Mouse (Mus musculus): ENCODE results near the gene Gab3. TPM values are rescaled to one million over a fixed set of nuclear protein-coding genes. Genes with fewer than 3 reads are reported as not detected.

The Gab3 gene
- total RNA-seq (2017), result 13.7 to 36.8 TPM (median 15.5 TPM) in 3 replicates

DNA sequence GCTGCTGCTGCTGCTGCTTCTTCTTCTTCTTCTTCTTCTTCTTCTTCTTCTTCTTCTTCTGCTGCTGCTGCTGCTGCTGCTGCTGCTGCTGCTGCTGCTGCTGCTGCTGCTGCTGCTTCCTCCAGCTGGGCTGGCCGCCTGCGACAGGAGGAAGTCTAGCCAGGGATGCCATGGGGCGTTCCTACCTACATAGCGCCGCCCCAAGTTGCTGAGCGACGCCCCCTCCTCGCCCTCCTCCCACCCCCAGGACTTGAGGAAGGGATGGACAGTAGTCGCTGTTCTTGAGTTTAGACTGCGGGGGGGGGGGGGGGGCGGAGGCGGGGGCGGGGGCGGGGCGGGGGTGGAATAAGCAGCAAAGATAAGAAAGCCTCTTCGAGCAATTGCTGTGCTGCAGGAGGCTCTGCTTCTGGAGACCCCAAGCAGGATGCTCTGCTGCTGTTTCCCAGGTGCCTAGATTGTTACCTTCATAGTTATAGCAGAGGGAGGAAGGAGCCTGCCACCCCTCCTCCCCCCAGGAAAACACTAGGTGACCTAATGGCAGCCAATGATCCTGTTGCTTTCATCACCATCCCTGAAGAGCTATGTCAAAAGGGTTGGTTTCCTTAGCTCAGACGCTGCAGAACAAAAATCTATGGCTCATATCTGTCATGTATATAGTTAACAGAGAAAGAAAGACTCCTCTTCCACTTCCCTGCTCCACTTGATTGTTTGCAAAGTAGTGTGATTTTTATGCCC, at the start of gene Gab3:
TSS of gene Gab3 (minus strand) at position 685 of the 735 bp plus-strand sequence.
- peak; percentile 93 for ATAC-seq (replicated peaks; ENCODE audit: insufficient number of reproducible peaks, low FRiP score, low TSS enrichment, poor library complexity, severe bottlenecking)

DNA sequence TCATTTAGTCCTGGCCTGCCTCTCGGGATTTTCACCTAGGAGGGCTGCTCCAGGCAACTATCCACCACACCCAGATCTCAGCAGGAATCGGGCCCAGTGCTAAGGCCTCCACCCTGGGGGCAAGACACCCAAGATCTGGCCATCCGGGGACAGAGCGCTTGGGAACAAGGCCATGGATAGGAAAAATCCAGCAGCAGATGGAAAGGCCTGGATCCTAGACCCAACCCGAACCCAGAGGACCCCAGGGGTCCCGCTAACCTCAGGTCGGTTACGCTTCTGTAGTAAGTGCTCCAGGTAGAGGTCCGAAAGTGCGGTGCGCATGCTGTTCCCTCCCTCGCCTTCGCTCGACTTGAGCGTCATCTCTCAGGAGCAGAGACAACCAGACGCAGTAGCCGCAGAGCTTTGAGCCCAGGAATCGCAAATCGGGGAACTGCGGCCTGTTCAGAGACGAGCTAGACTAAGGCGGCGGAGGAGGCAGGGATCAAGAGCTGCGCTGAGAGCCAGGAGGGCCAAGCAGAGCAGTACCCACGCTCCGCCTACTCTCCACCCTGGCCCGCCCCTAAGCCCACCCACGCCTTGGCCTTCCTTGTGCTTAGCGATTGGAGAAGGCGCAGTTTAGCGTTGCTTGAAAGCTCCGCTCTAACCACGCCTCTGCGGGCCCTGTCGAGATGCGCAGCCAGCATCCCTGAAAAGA, 45.4 kb upstream of the Gab3 start, which contains the start of gene Mpp1:
TSS of gene Mpp1 (minus strand) at position 550 of the 694 bp plus-strand sequence.
- ATAC-seq (replicated peaks; ENCODE audit: insufficient number of reproducible peaks, low FRiP score, low TSS enrichment, poor library complexity, severe bottlenecking), result peak; percentile 80

DNA sequence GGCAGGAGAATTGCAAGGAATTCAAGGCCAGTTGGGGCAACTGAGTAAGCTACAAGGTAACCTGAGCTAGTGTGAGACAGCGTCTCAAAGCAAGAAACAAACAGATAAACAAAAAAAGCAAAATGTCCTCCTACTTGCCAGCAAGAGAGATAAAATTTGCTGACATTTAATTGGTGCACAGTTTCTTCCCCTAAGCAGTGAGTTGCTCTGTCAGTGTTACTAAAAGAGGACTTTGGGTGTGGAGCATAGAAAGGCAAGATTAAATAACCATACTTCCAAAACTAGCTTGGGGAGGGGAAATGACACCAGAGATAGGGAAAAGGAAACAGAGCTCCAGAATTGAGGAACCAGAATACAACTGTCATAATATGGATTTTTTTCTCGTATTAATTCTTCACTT, 44.2 kb upstream of the Gab3 start:
- ATAC-seq (replicated peaks; ENCODE audit: insufficient number of reproducible peaks, low FRiP score, low TSS enrichment, poor library complexity, severe bottlenecking), result no peak

DNA sequence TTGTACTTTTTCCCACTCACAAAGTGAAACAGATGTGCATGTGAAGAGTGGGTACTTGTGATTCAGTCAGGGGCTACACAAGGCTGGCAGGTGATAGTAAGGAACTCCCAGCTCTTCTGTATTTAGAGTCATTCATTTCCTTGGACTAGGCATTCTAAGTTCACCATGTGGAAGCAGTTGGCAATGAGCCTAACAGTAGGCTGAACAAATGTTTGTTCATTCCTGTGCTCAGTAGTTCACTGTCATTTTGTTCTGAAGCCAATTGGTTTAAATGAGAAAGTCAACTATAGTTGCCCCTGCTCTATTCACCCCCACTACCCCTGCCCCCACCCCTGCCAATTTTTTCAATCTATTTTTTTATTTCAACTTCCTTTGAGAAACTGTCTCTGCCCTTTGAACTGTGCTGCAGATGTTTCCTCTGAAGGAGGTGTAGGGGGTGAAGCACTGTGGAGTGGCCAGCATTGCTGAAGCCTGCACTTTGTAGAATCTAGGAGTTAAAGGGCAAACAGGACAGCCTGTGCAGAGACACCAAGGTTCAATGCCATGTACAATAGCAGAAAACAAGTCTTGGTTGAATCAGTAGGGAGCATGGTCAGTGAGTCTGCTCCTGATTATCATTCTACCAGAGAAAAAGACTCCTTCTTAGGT, 43.2 kb upstream of the Gab3 start:
- ATAC-seq (replicated peaks; ENCODE audit: insufficient number of reproducible peaks, low FRiP score, low TSS enrichment, poor library complexity, severe bottlenecking), result no peak

DNA sequence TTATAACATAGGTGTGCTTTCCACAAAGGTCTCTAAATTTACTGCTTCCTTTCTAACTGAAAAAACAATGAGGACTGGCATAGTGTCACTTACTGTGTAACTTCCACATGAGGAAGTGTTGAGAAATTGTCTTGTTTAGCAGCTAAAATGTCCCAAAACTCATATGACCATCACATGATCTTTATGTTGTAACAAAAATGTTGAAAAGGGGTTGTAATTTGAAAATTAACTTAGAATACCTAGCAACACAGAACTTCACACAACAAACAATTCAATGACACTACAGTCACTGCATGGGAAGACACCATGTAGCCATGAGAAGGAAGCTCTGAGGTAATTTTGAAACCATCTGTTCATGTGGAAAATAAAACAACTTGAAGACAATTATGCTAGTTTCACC, 41.6 kb upstream of the Gab3 start:
- ATAC-seq (replicated peaks; ENCODE audit: insufficient number of reproducible peaks, low FRiP score, low TSS enrichment, poor library complexity, severe bottlenecking), result peak; percentile 74

DNA sequence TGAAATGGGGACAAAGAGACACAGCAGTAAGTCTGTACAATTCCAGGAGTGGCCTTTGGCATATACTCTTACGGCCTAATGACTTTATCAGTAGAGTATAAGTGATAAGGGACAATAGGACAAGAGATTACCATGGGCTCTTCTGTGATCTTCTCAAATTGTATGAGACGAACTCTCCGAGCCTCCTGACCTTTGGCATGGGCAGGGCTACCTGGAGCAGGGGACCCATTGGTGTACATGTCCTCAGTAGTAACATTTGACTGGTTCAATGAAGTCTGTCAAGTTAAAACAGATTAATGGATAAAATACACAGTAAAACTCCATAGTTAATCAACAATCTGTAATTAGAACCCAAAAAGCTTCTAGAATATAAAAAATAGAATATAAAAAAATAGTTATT, 40.3 kb upstream of the Gab3 start:
- ATAC-seq (replicated peaks; ENCODE audit: insufficient number of reproducible peaks, low FRiP score, low TSS enrichment, poor library complexity, severe bottlenecking), result no peak

DNA sequence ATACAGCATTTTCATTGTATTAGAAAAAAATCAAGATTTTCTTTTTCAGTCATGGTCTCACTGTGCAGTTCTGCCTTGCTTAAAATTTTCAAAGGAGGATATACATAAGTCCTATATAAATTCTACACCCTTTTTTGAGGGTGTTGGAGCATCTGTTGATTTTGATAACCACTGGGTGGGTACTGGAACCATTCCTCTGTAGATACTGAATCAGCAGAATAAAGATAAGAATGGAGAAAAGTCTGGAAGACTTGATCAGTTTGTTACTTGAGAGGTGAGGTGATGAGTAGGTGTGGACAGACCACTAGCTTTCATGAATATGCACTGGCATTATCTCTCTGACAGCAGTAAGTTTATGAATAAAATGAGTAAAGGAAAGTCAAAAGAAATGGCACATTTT, 30.3 kb upstream of the Gab3 start:
- no peak for ATAC-seq (replicated peaks; ENCODE audit: insufficient number of reproducible peaks, low FRiP score, low TSS enrichment, poor library complexity, severe bottlenecking)

DNA sequence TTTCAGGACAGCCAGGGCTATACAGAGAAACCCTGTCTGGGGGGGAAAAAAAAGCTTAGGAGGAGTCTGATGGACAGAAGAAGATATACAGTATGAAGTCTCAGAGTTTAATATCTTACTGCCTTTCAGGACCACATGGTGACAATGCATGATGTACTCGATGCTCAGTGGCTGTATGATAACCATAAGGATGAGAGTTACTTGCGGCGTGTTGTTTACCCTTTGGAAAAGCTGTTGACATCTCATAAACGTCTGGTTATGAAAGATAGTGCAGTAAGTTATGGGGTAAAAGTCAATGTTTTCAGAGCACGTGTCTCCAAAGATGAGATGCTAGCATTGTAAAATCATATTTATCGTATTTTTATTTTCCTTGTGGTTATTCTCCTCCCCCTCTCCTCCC, 17.0 kb upstream of the Gab3 start:
- ATAC-seq (replicated peaks; ENCODE audit: insufficient number of reproducible peaks, low FRiP score, low TSS enrichment, poor library complexity, severe bottlenecking), result no peak

DNA sequence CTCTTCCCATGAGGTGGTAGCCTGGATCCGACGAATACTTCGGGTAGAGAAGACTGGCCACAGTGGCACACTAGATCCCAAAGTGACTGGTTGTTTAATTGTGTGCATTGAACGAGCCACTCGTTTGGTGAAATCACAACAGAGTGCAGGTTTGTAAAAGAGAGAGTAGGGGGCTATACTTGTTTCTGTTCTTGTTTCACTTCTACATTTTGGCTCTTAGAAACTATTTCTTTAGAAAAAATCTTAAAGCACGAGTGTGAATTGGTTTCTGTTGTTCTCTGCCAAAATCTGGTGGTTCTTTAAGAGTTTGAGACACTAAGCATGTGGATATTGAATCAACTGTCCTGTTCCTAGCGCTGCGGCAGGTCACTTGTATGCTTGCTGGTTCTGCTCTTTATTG, 13.5 kb upstream of the Gab3 start:
- no peak for ATAC-seq (replicated peaks; ENCODE audit: insufficient number of reproducible peaks, low FRiP score, low TSS enrichment, poor library complexity, severe bottlenecking)

DNA sequence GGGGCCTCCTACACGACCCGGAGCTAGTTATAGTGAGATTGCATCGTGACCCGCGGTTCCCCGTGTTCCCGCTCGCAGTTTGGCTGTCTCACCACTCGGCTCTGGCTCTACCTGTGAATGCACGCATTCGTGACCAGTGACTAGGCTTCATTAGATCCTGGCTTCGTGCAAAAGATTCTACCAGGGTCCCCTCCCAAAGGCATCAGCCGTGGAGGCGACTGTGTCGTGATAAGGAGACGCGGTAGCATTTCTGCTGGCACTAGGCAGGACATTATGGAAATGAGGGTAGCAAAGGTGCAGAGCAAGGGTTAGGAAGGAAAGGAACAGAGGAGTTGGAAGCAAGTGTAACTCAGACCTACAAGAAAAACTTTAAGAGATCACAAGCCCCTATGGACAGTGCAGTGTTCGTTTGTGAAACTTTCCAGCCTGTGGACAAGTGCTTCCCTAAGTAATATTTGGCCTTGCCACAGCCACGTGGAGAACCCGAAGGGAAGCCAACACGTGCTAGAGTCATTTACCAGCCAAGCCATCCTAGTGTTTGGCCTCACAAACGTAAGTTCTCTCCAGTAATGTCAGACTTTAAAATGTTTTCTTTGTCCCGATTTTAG, 11.0 kb upstream of the Gab3 start:
- ATAC-seq (replicated peaks; ENCODE audit: insufficient number of reproducible peaks, low FRiP score, low TSS enrichment, poor library complexity, severe bottlenecking), result 0 out of 2 replicates have a peak, but pooled peaks have one; percentile 3

DNA sequence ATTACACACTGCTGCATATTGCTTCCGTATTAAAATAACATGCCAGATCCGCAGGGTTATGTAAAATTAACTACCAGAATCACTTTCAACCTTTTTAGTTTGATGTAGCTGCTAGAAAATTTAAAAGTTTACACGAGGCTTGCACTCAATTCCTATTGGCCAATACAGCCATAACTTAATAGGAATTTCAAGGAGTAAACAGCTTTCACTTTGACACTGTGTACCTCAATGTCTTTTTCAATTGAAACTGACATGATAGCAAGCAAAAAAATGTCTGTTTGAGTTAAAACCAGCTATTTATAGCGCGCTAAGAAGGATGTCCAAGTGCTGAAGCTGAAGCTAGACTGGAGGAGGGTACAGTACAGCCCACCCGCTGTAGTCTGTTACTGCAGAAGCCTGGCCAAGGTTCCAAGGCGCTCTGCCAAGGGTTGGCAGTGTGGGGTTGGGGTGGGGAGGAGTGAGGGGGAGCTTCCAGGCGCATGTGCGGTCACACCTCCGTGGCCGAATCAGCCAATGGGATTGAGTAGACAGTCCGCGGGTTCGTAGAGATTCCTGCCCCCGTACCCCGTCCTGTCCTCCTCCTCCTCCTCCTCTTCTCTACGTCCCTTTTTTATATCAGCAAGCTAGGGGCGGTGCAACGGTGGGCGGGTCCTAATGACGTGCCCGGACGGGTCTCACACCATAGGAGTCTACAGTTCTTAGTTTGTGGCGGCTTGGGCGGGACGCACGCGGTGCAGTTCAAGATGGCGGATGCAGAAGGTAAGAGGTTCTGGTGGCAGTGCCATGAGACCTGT, 10.3 kb upstream of the Gab3 start, which contains the start of gene Dkc1:
TSS of gene Dkc1 (plus strand) at position 486 of the 794 bp plus-strand sequence.
- peak; percentile 100 for ATAC-seq (replicated peaks; ENCODE audit: insufficient number of reproducible peaks, low FRiP score, low TSS enrichment, poor library complexity, severe bottlenecking)

DNA sequence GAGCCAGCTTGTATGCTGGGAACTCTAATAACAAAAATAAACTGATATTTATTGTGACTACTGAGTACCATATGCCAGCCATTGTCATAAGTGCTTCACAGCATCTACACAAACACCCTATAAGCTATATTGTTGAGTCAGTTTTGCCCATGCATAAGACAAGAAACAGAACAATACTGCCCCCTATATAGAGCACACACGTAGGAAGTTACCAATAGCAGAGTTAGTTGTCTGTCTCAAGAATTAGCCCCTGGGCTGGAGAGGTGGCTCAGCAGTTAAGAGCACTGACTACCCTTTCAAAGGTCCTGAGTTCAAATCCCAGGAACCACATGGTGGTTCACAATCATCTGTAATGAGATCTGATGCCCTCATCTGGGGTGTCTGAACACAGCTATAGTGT, 396 bp upstream of the Gab3 start:
- ATAC-seq (replicated peaks; ENCODE audit: insufficient number of reproducible peaks, low FRiP score, low TSS enrichment, poor library complexity, severe bottlenecking), result no peak

DNA sequence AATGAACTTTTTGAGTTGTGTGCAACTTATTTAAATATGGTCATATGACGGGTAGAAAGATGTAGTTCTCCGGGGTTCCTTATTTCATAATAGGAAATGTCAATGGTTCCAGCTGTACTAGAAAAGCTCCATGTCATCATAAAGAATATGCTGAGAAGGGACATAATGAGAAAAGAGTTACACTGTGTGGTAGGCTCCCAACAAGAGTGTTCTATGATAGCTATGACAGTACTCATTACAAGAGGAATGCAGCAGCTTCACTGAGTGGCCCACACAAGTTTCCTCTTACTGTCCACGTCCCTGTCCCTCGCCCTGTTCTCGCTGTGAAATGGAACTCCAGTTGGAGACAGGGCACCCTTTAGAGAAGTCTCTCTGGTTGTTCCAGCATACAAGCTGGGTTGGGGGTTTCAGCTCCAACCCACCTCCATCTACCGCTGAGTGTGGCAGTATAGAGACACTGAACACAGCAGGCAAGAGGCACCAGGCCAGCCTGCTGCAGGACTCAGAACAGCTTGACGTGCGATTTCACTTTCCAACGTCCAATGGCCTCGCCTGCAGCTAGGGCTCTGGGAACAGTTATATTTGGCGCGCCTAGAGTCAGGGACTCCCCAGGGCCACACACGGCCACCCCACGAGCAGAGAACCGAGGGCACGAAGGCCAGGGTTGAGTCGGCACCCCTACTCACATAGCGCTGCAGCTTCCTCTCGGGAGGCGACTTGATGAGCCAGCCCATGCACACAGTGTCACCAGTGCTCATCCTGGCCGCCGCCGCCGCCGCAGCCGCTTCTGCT, 1.1 kb downstream of the Gab3 start:
- ATAC-seq (replicated peaks; ENCODE audit: insufficient number of reproducible peaks, low FRiP score, low TSS enrichment, poor library complexity, severe bottlenecking), result no peak

DNA sequence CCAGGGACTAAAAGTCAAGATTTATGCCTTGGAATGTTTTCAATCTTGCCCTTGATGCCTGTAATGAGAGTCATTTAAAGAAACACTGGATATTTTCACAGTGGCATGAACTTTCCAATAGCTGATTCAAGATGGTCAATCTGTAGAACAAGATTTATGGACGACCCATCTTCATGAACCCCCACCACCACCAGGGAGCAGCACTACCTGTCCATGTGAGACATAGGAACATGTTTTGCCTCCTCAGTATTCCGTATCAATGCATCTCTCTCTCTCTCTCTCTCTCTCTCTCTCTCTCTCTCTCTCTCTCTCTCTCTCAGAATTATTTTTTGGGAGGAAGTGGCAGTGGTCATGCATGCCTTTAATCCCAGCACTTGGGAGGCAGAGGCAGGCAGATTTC, 2.9 kb downstream of the Gab3 start:
- no peak for ATAC-seq (replicated peaks; ENCODE audit: insufficient number of reproducible peaks, low FRiP score, low TSS enrichment, poor library complexity, severe bottlenecking)

DNA sequence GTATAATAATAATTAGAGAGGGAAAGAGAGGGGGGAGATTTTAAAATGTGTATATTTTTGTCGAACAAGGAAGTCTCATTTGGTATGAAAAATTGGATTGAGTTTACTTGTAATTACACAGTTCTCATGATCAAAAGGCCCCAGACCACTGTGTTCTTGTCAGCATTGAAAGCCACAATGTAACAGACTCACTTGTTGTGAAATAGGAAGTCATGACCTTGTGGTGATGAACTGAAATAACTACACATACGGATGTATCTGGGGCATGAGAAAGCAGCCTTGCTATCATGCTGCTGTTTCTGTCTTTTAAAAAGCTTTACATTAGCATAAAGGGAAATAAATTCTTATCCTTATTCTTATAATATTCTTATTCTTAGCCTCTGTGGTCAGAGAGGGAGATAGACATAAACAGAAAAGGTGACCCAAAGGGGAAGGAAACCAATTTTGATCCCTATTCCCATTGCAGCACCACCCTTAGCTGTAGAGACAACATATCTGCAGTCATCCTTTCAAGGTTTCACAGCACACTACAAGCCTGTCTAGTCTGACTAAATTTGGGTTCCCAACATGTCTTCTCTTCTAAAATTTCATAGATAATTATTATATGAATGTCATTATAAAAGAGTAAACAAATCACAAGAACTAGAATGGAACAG, 29.0 kb downstream of the Gab3 start:
- ATAC-seq (replicated peaks; ENCODE audit: insufficient number of reproducible peaks, low FRiP score, low TSS enrichment, poor library complexity, severe bottlenecking), result no peak

DNA sequence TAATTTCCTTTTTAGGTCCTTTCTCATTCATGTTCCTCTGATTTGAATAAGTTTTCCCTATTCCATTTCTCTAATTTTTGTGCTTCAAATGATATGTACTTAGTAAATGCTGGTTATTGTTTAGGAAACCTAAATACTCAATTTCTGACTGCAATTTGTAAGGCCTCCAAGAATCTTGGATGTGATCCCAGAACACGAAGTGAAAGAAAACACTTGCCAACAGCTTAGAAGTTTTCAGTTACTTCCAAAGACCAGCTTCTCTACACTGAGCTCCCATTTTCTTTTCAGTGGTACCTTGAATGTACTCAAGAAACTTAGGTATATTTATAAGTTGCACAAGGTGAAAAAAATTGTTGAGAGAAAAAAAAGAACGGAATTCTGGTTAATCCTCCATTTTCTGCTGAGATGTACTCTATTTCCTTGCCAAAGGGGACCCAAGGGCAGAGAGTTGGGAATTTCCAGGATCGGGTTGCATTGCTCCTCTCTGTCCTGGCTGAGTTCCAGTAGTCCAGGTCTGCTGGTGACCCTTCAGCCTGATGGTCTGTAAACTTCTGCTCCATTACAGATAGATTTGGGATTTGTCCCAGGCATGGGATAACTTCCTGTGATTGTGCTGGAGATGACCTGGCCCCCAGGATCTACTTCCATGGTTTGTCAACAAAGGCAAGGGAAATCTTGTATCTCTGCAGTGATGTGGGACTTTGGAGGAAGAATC, 38.2 kb downstream of the Gab3 start:
- no peak for ATAC-seq (replicated peaks; ENCODE audit: insufficient number of reproducible peaks, low FRiP score, low TSS enrichment, poor library complexity, severe bottlenecking)

DNA sequence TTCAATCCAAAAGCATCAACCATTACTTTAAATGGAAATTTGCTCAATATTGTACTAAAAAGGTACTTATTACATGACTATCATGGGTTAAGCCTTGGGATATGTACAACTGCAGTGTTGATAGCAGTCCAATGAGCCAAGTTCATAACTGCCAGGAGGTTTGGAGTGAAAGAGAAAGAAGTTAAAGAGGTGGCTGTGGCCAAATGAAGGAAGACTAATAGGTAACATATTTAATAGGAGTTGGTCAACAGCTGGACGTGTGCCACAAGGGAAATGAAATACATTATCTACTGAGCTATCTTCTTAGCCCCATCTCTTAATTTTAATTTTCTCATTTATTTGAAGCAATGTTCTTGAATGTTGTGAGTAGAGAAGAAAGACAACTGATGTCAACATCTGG, 39.3 kb downstream of the Gab3 start:
- no peak for ATAC-seq (replicated peaks; ENCODE audit: insufficient number of reproducible peaks, low FRiP score, low TSS enrichment, poor library complexity, severe bottlenecking)
